Mouse (Mus musculus): ENCODE data around the gene Dgkh.

Dgkh gene

GRCm38 (mm10) chr14:78668291-78668690, 64.3 kb downstream of the Dgkh start:
- peak; percentile 90 for DNase-seq

GRCm38 (mm10) chr14:78667763-78668162, 64.8 kb downstream of the Dgkh start:
- no peak for DNase-seq

- no peak for DNase-seq
These were observed 69.9 kb downstream of the Dgkh start for GRCm38 (mm10) chr14:78662641-78663040.

GRCm38 (mm10) chr14:78661462-78661861, 71.1 kb downstream of the Dgkh start:
- DNase-seq = no peak

GRCm38 (mm10) chr14:78658697-78659096, 73.9 kb downstream of the Dgkh start:
- DNase-seq = no peak

- no peak for DNase-seq
These were observed 75.5 kb downstream of the Dgkh start for GRCm38 (mm10) chr14:78656832-78657626.

GRCm38 (mm10) chr14:78654939-78655556, 77.5 kb downstream of the Dgkh start:
- no peak for DNase-seq

GRCm38 (mm10) chr14:78654196-78654595, 78.4 kb downstream of the Dgkh start:
- peak; percentile 44 for DNase-seq

- DNase-seq = no peak
These were observed 79.2 kb downstream of the Dgkh start for GRCm38 (mm10) chr14:78653333-78653732.

GRCm38 (mm10) chr14:78651696-78652095, 80.9 kb downstream of the Dgkh start:
- no peak for DNase-seq

GRCm38 (mm10) chr14:78650379-78651095, 82.0 kb downstream of the Dgkh start:
- no peak for DNase-seq

- no peak for DNase-seq
These were observed 82.9 kb downstream of the Dgkh start for GRCm38 (mm10) chr14:78649525-78650274.

GRCm38 (mm10) chr14:78645622-78646021, 87.0 kb downstream of the Dgkh start:
- DNase-seq = no peak

GRCm38 (mm10) chr14:78641314-78641713, 91.3 kb downstream of the Dgkh start:
- DNase-seq = no peak

- no peak for DNase-seq
These were observed 92.9 kb downstream of the Dgkh start for GRCm38 (mm10) chr14:78639691-78640090.

GRCm38 (mm10) chr14:78635612-78636400, 96.8 kb downstream of the Dgkh start:
- DNase-seq = no peak

GRCm38 (mm10) chr14:78632747-78633146, 99.8 kb downstream of the Dgkh start:
- no peak for DNase-seq

- DNase-seq = no peak
These were observed 101.4 kb downstream of the Dgkh start for GRCm38 (mm10) chr14:78630923-78631875.

GRCm38 (mm10) chr14:78627516-78628275, 104.9 kb downstream of the Dgkh start:
- no peak for DNase-seq

- no peak for DNase-seq
These were observed 113.7 kb downstream of the Dgkh start for GRCm38 (mm10) chr14:78618883-78619295.

Data from retina, postnatal 1 day (tissue).